Comparison of ENCODE assay signal across 8 mouse cellular contexts in genomic region chr12:111794102-111794501, GRCm38 (mm10). TPM values are rescaled to one million over a fixed set of nuclear protein-coding genes. Genes with fewer than 3 reads are reported as not detected.
A peak's percentile ranks its signal among the peaks of the same experiment; 100 is the strongest.
DNase-seq lines count a peak whose midpoint lies in the region; ATAC-seq and TF ChIP-seq lines count a peak whose summit lies in the region.
"Had no signal": no experiment of that assay in that cellular context is flagged by ENCODE, and none has a peak within 500 bp of the region (broad histone marks: within the 10 kb centered on the region; RNA-seq: fewer than 3 reads in every experiment).

No protein-coding gene starts in this region.

- H3K4me2 ChIP-seq in lung, postnatal 0 days (replicated peaks; ENCODE audit: low read depth, low read length), result no peak overlapping the region
- H3K4me2 ChIP-seq in midbrain, embryonic 16.5 days (ENCODE audit: low read length), result no peak overlapping the region

- H3K27me3 ChIP-seq in lung, postnatal 0 days (replicated peaks; ENCODE audit: insufficient read depth, low read length), result no peaks in the 10 kb centered on the region
- H3K27me3 ChIP-seq in midbrain, embryonic 16.5 days (ENCODE audit: control insufficient read depth, insufficient read depth, low read depth, low read length), result no peaks in the 10 kb centered on the region

- intact Hi-C loops in gastrocnemius, adult 2 months (cut with DNase I), result loop anchor here (5.0 kb wide), 1 partner anchor 37 kb away; the partner anchor contains the start of gene Klc1

- DNase-seq in lung, postnatal 0 days (ENCODE audit: low spot score), result no peak
- no peak for DNase-seq in lung, postnatal 25 days (ENCODE audit: low spot score)
- peak; percentile 94 for DNase-seq in gastrocnemius, adult 2 months
- peak; percentile 79 for DNase-seq in kidney, adult 18-20 months
- peak; percentile 60 for DNase-seq in skeletal muscle tissue, adult 2 months (ENCODE audit: low read depth, low spot score)
- DNase-seq in neural tube, embryonic 10.5 days (ENCODE audit: extremely low spot score, low spot score), result no peak

- no peak overlapping the region for H3K4me3 ChIP-seq in lung, postnatal 0 days (ENCODE audit: low read depth, low read length)
- peak overlapping the region; percentile 38 for H3K4me3 ChIP-seq in gastrocnemius, adult 2 months
- no peak overlapping the region for H3K4me3 ChIP-seq in midbrain, embryonic 16.5 days (ENCODE audit: low read depth, low read length)
- H3K4me3 ChIP-seq: forebrain, embryonic 10.5 days had no signal

- no peak for TF ChIP-seq CTCF in lung, postnatal 0 days (IDR thresholded peaks at IDR 0.05)
- peak; percentile 21; the same call in 1 of the 2 replicates for TF ChIP-seq CTCF in gastrocnemius, adult 2 months (IDR thresholded peaks at IDR 0.05)

- ATAC-seq in lung, postnatal 0 days, result peak; percentile 30
- no peak for ATAC-seq in midbrain, embryonic 16.5 days

- 68% methylated on average over 22 of the region's 22 CpGs for WGBS in lung, postnatal 0 days
- 91% methylated on average over 22 of the region's 22 CpGs for WGBS in midbrain, embryonic 16.5 days

- H3K36me3 ChIP-seq in lung, postnatal 0 days (ENCODE audit: insufficient read depth, low read length), result peaks cover 59% of the 10 kb centered on the region
- H3K36me3 ChIP-seq in midbrain, embryonic 16.5 days (ENCODE audit: control insufficient read depth, insufficient read depth, low read length), result peaks cover 33% of the 10 kb centered on the region

- no peak for TF ChIP-seq EP300 in lung, postnatal 0 days (IDR thresholded peaks at IDR 0.05)

- H3K4me1 ChIP-seq in lung, postnatal 0 days (ENCODE audit: insufficient read depth, low read depth, low read length), result no peaks in the 10 kb centered on the region
- H3K4me1 ChIP-seq in midbrain, embryonic 16.5 days (ENCODE audit: control insufficient read depth, insufficient read depth, low read length), result no peaks in the 10 kb centered on the region; the same call in 1 of the 2 replicates
- H3K4me1 ChIP-seq: forebrain, embryonic 10.5 days had no signal

- no peaks in the 10 kb centered on the region for H3K9me3 ChIP-seq in lung, postnatal 0 days (ENCODE audit: low read length)
- H3K9me3 ChIP-seq in midbrain, embryonic 16.5 days (replicated peaks; ENCODE audit: control insufficient read depth, low read length, poor library complexity, severe bottlenecking), result no peaks in the 10 kb centered on the region
- H3K9me3 ChIP-seq: forebrain, embryonic 10.5 days had no signal

- H3K27ac ChIP-seq in lung, postnatal 0 days (ENCODE audit: low read length), result no peak overlapping the region
- H3K27ac ChIP-seq in gastrocnemius, adult 2 months, result peak overlapping the region; percentile 70
- no peak overlapping the region for H3K27ac ChIP-seq in midbrain, embryonic 16.5 days (ENCODE audit: low read length)
- H3K27ac ChIP-seq: forebrain, embryonic 10.5 days had no signal

- H3K9ac ChIP-seq in lung, postnatal 0 days (replicated peaks; ENCODE audit: low read depth), result no peak overlapping the region
- no peak overlapping the region for H3K9ac ChIP-seq in midbrain, embryonic 16.5 days (ENCODE audit: low read depth, low read length)

RNA-seq across cellular contexts. Expression of gene Xrcc3, which starts 19.6 kb away (rescaled TPM):
- polyA plus RNA-seq in lung, postnatal 0 days (2015; fragmentation: Nextera tagmentation; extraction: Ambion mirVana), result 1.8 and 2.1 TPM in 2 replicates
- total RNA-seq in gastrocnemius, adult 2 months (2021), result under 1 TPM in 1 of 2 experiments, not detected in 1; 0.47 TPM
- polyA plus RNA-seq in midbrain, embryonic 16.5 days (2015; fragmentation: Nextera tagmentation; extraction: Ambion mirVana), result 2.0 and 2.1 TPM in 2 replicates

RNA-seq across cellular contexts. Expression of gene Zfyve21, which starts 19.9 kb away (rescaled TPM):
- polyA plus RNA-seq in lung, postnatal 0 days (2015; fragmentation: Nextera tagmentation; extraction: Ambion mirVana), result 160 and 163 TPM in 2 replicates
- total RNA-seq in gastrocnemius, adult 2 months (2021), result 10 to 100 TPM; 15.6 to 18.0 TPM
- polyA plus RNA-seq in midbrain, embryonic 16.5 days (2015; fragmentation: Nextera tagmentation; extraction: Ambion mirVana), result 32.1 and 35.1 TPM in 2 replicates

RNA-seq across cellular contexts. Expression of gene Klc1, which starts 35.5 kb away (rescaled TPM):
- polyA plus RNA-seq in lung, postnatal 0 days (2015; fragmentation: Nextera tagmentation; extraction: Ambion mirVana), result 86.1 and 89.6 TPM in 2 replicates
- 10 to 100 TPM; 61.5 to 75.9 TPM for total RNA-seq in gastrocnemius, adult 2 months (2021)
- 665 and 671 TPM in 2 replicates for polyA plus RNA-seq in midbrain, embryonic 16.5 days (2015; fragmentation: Nextera tagmentation; extraction: Ambion mirVana)

Comparison
In these comparisons a context has a peak if more than half of its experiments do, and no peak if none do; other contexts are left out.
1. DNase-seq: peak in gastrocnemius, adult 2 months (single experiment), kidney, adult 18-20 months (single experiment) and skeletal muscle tissue, adult 2 months (single experiment); none in lung, postnatal 0 days (single experiment), lung, postnatal 25 days (single experiment) and neural tube, embryonic 10.5 days (single experiment).